Mouse (Mus musculus) testis, adult 2 months (tissue): ENCODE data around the gene Flt3.

Experiments
- CTCF ChIP-seq: fragments of 200-500 bp; IDR thresholded peaks from 2 replicates; pipeline ENCODE4 v1.5.1; 2012; ENCODE audit warnings: low read depth, mild to moderate bottlenecking, inconsistent platforms, low read length, moderate library complexity; ENCODE audit not compliant: control insufficient read depth, insufficient read depth, insufficient replicate concordance
- POLR2A ChIP-seq: fragments of 200-500 bp; IDR thresholded peaks from 2 replicates; pipeline ENCODE4 v1.6.1; 2012; ENCODE audit warnings: low read depth, mild to moderate bottlenecking, inconsistent platforms, low read length, moderate library complexity; ENCODE audit not compliant: control insufficient read depth

DNA sequence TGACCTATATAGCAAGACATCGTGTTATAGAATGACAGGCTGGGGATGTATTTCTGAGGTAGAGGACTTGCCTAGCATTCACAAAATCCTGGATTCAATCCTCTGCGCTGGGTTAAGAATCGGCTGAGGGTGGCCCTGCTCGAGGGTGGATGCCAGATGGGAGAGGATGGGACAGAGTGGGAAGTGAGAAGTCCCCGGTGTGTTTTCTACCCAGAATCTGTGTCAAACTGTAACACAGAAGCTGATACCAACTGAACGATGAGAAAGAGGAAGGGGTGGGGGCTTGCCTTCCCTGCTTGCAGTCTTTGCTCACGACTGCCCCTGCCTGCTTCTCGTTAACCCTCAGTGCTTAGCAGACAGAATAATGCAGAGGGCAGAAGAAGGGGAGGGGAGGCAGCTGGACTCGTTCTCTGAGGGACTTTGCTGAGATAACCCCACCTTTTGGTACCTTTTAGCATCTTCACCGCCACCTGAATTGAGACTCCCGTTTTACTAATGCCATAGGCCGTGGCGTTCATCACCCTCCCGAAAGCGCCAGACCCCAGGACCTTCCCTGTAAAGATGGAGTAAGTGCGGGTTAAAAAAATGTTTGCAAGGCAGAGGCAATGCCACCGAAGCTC, 46.0 kb downstream of the Flt3 start:
- no peak for TF ChIP-seq POLR2A
- no peak for TF ChIP-seq CTCF
